Mouse (Mus musculus) brown adipose tissue, adult 24 weeks (tissue): ENCODE measurements around the gene Adam19. TPM values are rescaled to one million over a fixed set of nuclear protein-coding genes. Genes with fewer than 3 reads are reported as not detected.
A peak's percentile ranks its signal among the peaks of the same experiment; 100 is the strongest.

Experiments used
- H3K27ac ChIP-seq: fragments of 200-500 bp; replicated peaks from 2 replicates; pipeline ENCODE4 v1.5.1; 2012; ENCODE audit warnings: low read depth, mild to moderate bottlenecking, low read length
- H3K4me1 ChIP-seq: fragments of 200-500 bp; 2 replicates; pipeline ENCODE4 v1.6.1; 2012; ENCODE audit warnings: low read length, mixed read lengths; ENCODE audit not compliant: control insufficient read depth, insufficient read depth, insufficient read length
- H3K4me3 ChIP-seq: fragments of 200-500 bp; 2 replicates; pipeline ENCODE4 v1.5.1; 2012; ENCODE audit warnings: low read depth, mild to moderate bottlenecking, low read length, moderate library complexity; ENCODE audit not compliant: insufficient read depth
- polyA plus RNA-seq: library from polyadenylated mRNA; stranded (reverse); fragments of >200 nt; gene quantifications from 2 replicates; pipeline ENCODE4 v1.2.4, GENCODE M21; 2012; ENCODE audit not compliant: missing spikeins, insufficient read depth, insufficient read length

Gene Adam19
- polyA plus RNA-seq, 1 experiment, result 3.1 TPM

- Histone ChIP-seq H3K27ac (peak overlapping the region; percentile 27; the same call in 1 of the 2 replicates), H3K4me1 (peaks cover 31% of the 10 kb centered on the region), H3K4me3 (no peak overlapping the region)
Measured at GRCm38 (mm10) chr11:46090951-46091667, 35.3 kb downstream of the Adam19 start.

- H3K27ac ChIP-seq, result 0 out of 2 replicates have a peak overlapping the region, but pooled peaks have one; percentile 5
- peaks cover 32% of the 10 kb centered on the region for H3K4me1 ChIP-seq
- H3K4me3 ChIP-seq, result no peak overlapping the region
Measured at GRCm38 (mm10) chr11:46092121-46092520, 36.3 kb downstream of the Adam19 start.

DNA sequence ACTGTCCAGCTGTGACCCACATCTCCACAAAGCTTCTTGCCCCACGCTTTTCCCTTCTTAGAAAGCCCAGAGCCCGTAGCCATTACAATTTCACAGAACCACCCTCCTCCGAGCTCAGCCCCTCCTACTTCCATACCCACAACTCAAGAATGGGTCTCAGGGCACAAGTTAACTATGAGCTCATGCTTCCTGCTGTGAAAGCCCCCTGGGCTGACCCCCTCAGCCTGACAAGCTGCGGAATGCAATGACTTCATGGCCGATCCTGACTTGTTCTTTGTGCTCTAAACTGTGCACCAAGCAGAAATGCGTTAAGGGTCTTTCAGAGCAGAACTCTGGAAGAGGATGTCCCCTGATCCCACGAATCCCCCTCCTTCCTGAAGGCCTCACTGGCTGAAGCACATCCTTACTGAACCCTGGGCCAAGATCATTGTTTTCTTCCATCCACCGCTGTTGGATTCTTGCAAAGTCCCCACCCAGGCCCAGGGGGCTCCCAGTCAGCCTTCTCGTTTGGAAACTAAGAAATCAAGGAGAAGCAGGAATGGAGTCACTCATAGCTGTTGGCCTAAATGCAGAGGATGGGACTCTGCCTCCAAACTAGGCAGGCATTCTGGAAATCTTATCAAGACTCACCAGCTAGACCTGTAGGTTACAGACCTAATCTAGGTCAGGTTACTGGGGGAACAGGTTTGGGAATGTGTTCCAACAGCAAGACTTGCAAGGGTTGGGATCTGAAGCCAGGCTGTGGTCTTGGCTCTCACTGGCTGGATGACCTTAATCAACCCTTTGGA is 39.9 kb downstream of the Adam19 start:
- H3K4me3 ChIP-seq, result no peak overlapping the region
- peak overlapping the region; percentile 41 for H3K27ac ChIP-seq
- peaks cover 18% of the 10 kb centered on the region for H3K4me1 ChIP-seq

- Histone ChIP-seq H3K4me1 (peaks cover 14% of the 10 kb centered on the region), H3K27ac (peak overlapping the region; percentile 49)
Measured at GRCm38 (mm10) chr11:46096265-46096649, 40.5 kb downstream of the Adam19 start.

DNA sequence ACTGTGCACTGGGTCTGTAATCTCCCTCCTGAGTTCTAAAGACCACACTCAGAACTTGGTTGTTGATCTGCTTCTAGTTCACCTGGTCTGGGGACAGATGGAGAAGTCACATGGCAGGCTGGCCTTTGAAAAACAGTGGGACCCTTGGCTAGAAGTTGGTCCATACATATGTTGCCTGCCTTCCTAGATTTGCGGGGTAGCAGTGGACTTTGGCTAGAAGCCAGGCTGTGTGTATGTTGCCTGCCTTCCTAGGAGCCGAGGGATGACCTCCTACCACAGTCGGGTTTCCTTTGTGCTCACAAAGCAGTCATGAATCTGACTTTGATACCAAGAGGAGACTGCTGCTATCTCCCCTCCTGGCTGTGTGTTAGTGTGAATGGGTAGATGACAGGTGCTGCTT is 41.3 kb downstream of the Adam19 start:
- H3K27ac ChIP-seq, result 0 out of 2 replicates have a peak overlapping the region, but pooled peaks have one; percentile 26
- H3K4me3 ChIP-seq, result no peak overlapping the region
- peaks cover 13% of the 10 kb centered on the region for H3K4me1 ChIP-seq

More at GRCm38 (mm10) chr11:46096265-46096649, 40.5 kb downstream of the Adam19 start:
- no peak overlapping the region for H3K4me3 ChIP-seq

- Histone ChIP-seq H3K27ac (no peak overlapping the region; the same call in 1 of the 2 replicates), H3K4me3 (no peak overlapping the region), H3K4me1 (peaks cover 8% of the 10 kb centered on the region)
Measured at GRCm38 (mm10) chr11:46102107-46102506, 46.3 kb downstream of the Adam19 start.

- Histone ChIP-seq H3K4me3 (no peak overlapping the region), H3K27ac (no peak overlapping the region), H3K4me1 (peaks cover 6% of the 10 kb centered on the region)
Measured at GRCm38 (mm10) chr11:46107046-46107445, 51.3 kb downstream of the Adam19 start.

DNA sequence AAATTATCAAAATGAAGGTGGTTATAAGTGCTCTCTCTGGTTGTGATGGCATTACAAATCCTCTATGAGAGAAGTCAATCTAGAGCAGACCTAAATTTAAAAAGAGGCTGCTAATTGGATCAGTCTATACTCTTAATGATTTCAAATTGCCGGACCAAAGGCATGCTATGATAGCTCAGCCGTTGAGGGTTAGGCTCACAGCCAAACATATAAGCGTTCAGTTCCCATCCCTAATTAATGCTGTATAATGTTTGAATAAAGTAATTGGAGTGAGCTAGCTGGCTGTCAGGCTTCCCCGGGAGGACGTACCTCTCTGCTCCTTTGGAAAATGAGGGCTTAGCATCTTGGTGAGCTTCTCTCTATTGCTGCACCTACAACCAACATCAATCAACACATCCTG is 53.4 kb downstream of the Adam19 start:
- no peak overlapping the region for H3K27ac ChIP-seq
- peaks cover 4% of the 10 kb centered on the region; the same call in 1 of the 2 replicates for H3K4me1 ChIP-seq
- H3K4me3 ChIP-seq, result no peak overlapping the region

GRCm38 (mm10) chr11:46110156-46110944 is 54.6 kb downstream of the Adam19 start:
- no peak overlapping the region for H3K4me3 ChIP-seq
- peaks cover 4% of the 10 kb centered on the region; the same call in 1 of the 2 replicates for H3K4me1 ChIP-seq
- no peak overlapping the region for H3K27ac ChIP-seq

DNA sequence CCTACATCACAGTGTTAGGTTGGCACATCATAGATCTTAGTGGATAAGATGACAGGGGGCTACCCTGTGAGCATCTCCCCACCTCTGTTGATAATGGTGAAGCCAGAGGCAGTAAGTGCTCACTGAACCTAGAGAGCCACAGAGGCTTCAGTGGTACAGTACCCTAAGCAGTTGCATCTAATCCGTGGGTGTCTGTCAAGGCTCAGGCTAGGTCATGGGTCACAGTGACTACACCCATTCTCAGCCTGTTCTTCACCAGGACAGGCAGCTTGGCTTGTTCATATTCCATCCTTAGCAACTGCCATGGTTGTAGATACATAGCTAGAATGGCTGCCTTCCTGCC is 55.1 kb downstream of the Adam19 start:
- H3K4me1 ChIP-seq, result peaks cover 9% of the 10 kb centered on the region
- H3K27ac ChIP-seq, result no peak overlapping the region
- no peak overlapping the region for H3K4me3 ChIP-seq

- Histone ChIP-seq H3K27ac (no peak overlapping the region), H3K4me3 (no peak overlapping the region), H3K4me1 (peaks cover 12% of the 10 kb centered on the region)
Measured at GRCm38 (mm10) chr11:46113211-46113610, 57.4 kb downstream of the Adam19 start.

DNA sequence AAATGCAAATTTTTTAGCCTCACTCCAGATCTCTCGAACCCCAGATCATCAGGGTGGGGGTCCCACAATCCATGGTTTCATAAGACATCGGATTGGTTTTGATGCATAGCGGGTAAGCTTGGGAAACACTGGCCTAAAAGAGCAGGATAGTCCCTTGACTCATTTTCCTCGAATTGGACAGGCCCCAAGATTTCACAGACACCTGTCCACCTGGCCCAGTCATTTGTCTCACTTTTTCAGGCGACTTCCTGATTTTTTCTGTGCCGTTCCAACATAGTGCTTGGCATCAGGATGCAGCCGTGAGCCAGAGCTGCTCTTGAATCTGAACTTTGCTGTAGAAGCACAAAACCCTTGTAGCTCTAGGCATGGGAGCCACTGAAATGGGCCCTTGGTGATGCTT is 58.4 kb downstream of the Adam19 start:
- Histone ChIP-seq H3K4me1 (peaks cover 15% of the 10 kb centered on the region), H3K4me3 (no peak overlapping the region), H3K27ac (no peak overlapping the region)

DNA sequence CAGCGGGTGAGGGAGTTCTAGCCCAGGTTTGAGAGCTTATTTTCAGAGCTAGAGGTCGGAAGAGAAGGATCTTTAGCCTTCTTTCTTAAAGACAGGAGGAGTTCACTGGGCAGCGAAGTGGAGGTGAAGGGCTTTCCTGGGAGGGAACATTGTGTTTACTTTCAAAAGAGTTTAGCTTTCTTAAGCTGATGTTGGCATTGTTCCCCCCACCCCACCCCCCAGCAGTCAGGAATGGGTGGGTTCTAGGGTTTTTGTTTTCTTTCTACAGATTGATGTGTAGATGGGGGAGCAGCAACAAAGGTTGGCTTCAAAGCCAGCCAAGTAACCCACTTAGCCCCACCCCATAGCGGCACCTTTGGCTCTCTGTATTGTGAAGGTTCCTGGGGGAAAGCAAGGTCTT is 59.2 kb downstream of the Adam19 start:
- Histone ChIP-seq H3K4me1 (peaks cover 18% of the 10 kb centered on the region), H3K4me3 (no peak overlapping the region), H3K27ac (no peak overlapping the region)

- peaks cover 23% of the 10 kb centered on the region for H3K4me1 ChIP-seq
- H3K4me3 ChIP-seq, result no peak overlapping the region
- H3K27ac ChIP-seq, result no peak overlapping the region
Measured at GRCm38 (mm10) chr11:46115411-46116173, 59.8 kb downstream of the Adam19 start.
